Mouse (Mus musculus) ES-Bruce4 (cell line): ENCODE results near the gene Plagl1. TPM values are rescaled to one million over a fixed set of nuclear protein-coding genes. Genes with fewer than 3 reads are reported as not detected.

Source experiments
- H3K27ac ChIP-seq: 2 replicates; pipeline ENCODE4 v1.5.1; 2012; ENCODE audit warnings: low read length, inconsistent platforms; ENCODE audit not compliant: insufficient read depth
- H3K27me3 ChIP-seq: 2 replicates; pipeline ENCODE4 v1.6.1; 2012; ENCODE audit warnings: mild to moderate bottlenecking, low read length, inconsistent platforms; ENCODE audit not compliant: control insufficient read depth, poor library complexity, insufficient read depth, severe bottlenecking
- H3K36me3 ChIP-seq: 2 replicates; pipeline ENCODE4 v1.6.1; 2012; ENCODE audit warnings: inconsistent platforms, mild to moderate bottlenecking, low read length, moderate library complexity; ENCODE audit not compliant: control insufficient read depth, poor library complexity, insufficient read depth, severe bottlenecking
- H3K4me1 ChIP-seq: one replicate; pipeline ENCODE4 v1.8.1; 2011; ENCODE audit warnings: low read length; ENCODE audit not compliant: control insufficient read depth, insufficient read depth
- H3K4me3 ChIP-seq: 2 replicates; pipeline ENCODE4 v1.5.1; 2011; ENCODE audit warnings: low read depth, mild to moderate bottlenecking, low read length
- H3K9ac ChIP-seq: 2 replicates; pipeline ENCODE4 v1.6.1; 2012; ENCODE audit warnings: low read depth, mild to moderate bottlenecking, inconsistent platforms; ENCODE audit not compliant: poor library complexity, severe bottlenecking
- H3K9me3 ChIP-seq: replicated peaks from 2 replicates; pipeline ENCODE4 v1.6.1; 2012; ENCODE audit warnings: mild to moderate bottlenecking, low read length, inconsistent platforms; ENCODE audit not compliant: control insufficient read depth, poor library complexity, insufficient read depth, severe bottlenecking
- CTCF ChIP-seq: IDR thresholded peaks from one replicate; pipeline ENCODE4 v1.8.1; 2011; ENCODE audit warnings: low read depth, low read length
- EP300 ChIP-seq: IDR thresholded peaks from 2 replicates; pipeline ENCODE4 v1.6.1; 2011; ENCODE audit warnings: low read depth, low read length; ENCODE audit not compliant: insufficient read depth
- POLR2A ChIP-seq: IDR thresholded peaks from one replicate; pipeline ENCODE4 v1.8.1; 2011; ENCODE audit warnings: low read length; ENCODE audit not compliant: insufficient read depth
- polyA plus RNA-seq: library from polyadenylated mRNA; stranded (reverse); fragments of >200 nt; gene quantifications from 2 replicates; pipeline ENCODE4 v1.2.4, GENCODE M21; 2011; ENCODE audit warnings: low read depth; ENCODE audit not compliant: missing spikeins, insufficient read depth, insufficient read length

Plagl1 gene
- polyA plus RNA-seq, 1 experiment = 23.2 TPM

- Histone ChIP-seq H3K4me1 (no peaks in the 10 kb centered on the region), H3K4me3 (no peak overlapping the region), H3K9ac (no peak overlapping the region), H3K27ac (no peak overlapping the region), H3K27me3 (no peaks in the 10 kb centered on the region), H3K36me3 (no peaks in the 10 kb centered on the region), H3K9me3 (no peaks in the 10 kb centered on the region)
- no peak for TF ChIP-seq POLR2A
- no peak for TF ChIP-seq EP300
Measured at GRCm38 (mm10) chr10:13171461-13171860, 111.2 kb downstream of the Plagl1 start.

- Histone ChIP-seq H3K4me3 (no peak overlapping the region), H3K9me3 (no peaks in the 10 kb centered on the region), H3K36me3 (peaks cover 4% of the 10 kb centered on the region), H3K27me3 (no peaks in the 10 kb centered on the region), H3K9ac (no peak overlapping the region), H3K27ac (no peak overlapping the region), H3K4me1 (no peaks in the 10 kb centered on the region)
- TF ChIP-seq POLR2A = no peak
Measured at GRCm38 (mm10) chr10:13172798-13173221, 112.5 kb downstream of the Plagl1 start.

GRCm38 (mm10) chr10:13175866-13176265 is 115.6 kb downstream of the Plagl1 start:
- H3K4me1 ChIP-seq = no peaks in the 10 kb centered on the region
- H3K27ac ChIP-seq = no peak overlapping the region
- H3K4me3 ChIP-seq = no peak overlapping the region
- H3K36me3 ChIP-seq = peaks cover 24% of the 10 kb centered on the region
- H3K9ac ChIP-seq = no peak overlapping the region
- no peaks in the 10 kb centered on the region for H3K9me3 ChIP-seq
- H3K27me3 ChIP-seq = no peaks in the 10 kb centered on the region
- no peak for TF ChIP-seq POLR2A
- TF ChIP-seq CTCF = no peak
- TF ChIP-seq EP300 = no peak

DNA sequence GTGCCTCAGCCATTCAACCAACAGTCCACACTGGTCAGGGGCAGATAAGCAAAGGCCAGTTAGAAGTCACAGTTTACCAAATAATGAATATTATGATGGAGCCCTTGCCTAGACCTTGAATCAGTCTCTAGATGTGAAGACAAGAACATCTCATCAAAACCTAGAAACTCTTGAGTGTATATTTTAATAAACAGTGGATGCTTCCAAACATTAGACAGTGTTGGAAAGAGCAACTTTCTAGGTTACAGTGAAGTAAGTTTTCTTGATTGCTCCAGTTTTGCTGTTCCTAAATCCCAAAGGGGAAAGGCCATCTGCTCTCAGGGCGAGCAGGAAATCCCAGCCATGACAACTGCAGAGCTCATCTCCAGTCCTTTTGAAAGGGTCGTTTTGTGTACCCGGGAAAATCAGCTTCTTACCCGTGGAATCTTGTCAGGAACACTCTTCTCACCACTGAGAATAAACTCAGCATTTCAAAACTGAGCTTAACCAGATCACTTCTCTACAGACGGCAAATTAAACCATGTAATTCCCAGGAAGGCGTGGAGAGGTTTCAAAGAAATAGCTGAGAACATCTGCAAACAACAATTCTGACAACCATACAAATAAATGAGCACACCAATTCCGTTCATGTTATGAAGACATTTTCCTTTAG is 117.8 kb downstream of the Plagl1 start, which contains the start of gene Zc2hc1b:
TSS of gene Zc2hc1b (minus strand) at position 51 of the 652 bp plus-strand sequence.
- no peaks in the 10 kb centered on the region for H3K4me1 ChIP-seq
- H3K9me3 ChIP-seq = no peaks in the 10 kb centered on the region
- no peak within 1 kb of the TSS for H3K9ac ChIP-seq
- H3K27me3 ChIP-seq = no peaks in the 10 kb centered on the region
- no peak within 1 kb of the TSS for H3K4me3 ChIP-seq
- no peak within 1 kb of the TSS for H3K27ac ChIP-seq
- no peak for TF ChIP-seq CTCF
- TF ChIP-seq EP300 = no peak
- H3K36me3 ChIP-seq = peaks cover 44% of the 10 kb centered on the region

GRCm38 (mm10) chr10:13180211-13180610 is 119.9 kb downstream of the Plagl1 start:
- Histone ChIP-seq H3K27me3 (no peaks in the 10 kb centered on the region), H3K27ac (no peak overlapping the region), H3K9ac (no peak overlapping the region), H3K36me3 (peaks cover 48% of the 10 kb centered on the region), H3K4me3 (no peak overlapping the region), H3K4me1 (no peaks in the 10 kb centered on the region), H3K9me3 (no peaks in the 10 kb centered on the region)
- TF ChIP-seq EP300 (no peak), CTCF (no peak), POLR2A (no peak)

Other genes starting within 250 kb of the Plagl1 start
- 159 and 161 TPM in 2 replicates for gene Utrn, start 191.1 kb upstream of the Plagl1 start, polyA plus RNA-seq
- 2.1 and 5.0 TPM in 2 replicates for gene Stx11, start 96.2 kb upstream of the Plagl1 start, polyA plus RNA-seq
- gene Sf3b5, start 55.2 kb upstream of the Plagl1 start, polyA plus RNA-seq = 20.1 and 22.4 TPM in 2 replicates
- gene Zc2hc1b, start 117.5 kb downstream of the Plagl1 start, polyA plus RNA-seq = not detected in 2 replicates
- 66.8 and 71.1 TPM in 2 replicates for gene Ltv1, start 132.7 kb downstream of the Plagl1 start, polyA plus RNA-seq